Mouse (Mus musculus): Measurements from ENCODE around the gene Depdc5.
"Not testable (repeated sequence)": the region's sequence is repeated elsewhere in the genome, so short reads cannot be mapped to it uniquely, and the experiment has no call there.

Gene Depdc5

DNA sequence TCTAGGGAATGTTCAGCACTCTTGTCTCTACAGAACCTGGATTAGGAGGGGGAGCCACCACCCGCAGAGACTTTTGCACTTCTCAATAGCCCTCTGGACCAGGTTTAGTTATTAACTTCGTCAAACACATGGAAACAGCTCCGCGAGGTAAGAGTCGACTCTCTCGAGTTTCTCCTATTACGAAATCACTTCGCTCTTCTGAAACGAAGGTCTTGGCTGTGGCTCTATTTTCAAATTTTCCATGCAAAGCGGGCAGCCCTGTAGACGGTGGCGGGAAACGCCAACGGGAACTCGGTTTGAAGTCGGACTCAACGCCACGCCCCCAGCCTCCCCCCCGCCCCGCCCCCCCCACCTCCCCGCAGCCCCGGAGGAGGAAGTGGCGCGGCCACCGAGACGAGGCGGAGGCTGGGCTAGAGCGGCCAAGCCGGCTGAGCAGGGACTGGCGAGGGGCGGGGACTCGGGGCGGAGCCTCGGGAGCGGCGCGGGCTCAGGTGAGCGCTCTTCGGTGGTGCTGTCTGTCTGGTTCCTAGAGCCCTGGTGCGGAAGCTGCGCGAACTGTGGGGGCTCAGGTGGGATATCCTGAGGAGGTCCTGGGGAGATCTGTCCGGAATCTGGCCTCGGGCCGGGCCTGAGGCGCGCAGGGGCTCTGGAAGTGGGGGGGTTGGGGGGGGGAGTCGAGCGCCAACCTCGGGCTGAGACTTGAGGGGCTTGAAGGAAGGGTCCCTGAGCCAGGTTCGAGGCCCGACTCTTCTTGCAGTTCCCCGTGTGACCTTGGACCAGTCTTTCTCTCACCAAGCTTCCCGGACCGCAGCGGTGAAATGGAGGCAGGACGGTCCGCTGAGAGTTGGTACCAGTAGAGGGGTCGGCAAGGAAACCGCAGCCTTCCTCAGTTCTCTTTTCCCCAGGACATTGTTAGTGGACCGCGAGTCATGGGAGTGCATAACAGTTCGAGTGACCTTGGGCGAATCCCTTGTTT is at the start of gene Depdc5:
Depdc5 (plus strand) TSS at position 449 of the 976 bp plus-strand sequence.
- DNase-seq, result peak; percentile 93

GRCm38 (mm10) chr5:32815396-32815795 is 48.1 kb upstream of the Depdc5 start:
- no peak for DNase-seq

DNA sequence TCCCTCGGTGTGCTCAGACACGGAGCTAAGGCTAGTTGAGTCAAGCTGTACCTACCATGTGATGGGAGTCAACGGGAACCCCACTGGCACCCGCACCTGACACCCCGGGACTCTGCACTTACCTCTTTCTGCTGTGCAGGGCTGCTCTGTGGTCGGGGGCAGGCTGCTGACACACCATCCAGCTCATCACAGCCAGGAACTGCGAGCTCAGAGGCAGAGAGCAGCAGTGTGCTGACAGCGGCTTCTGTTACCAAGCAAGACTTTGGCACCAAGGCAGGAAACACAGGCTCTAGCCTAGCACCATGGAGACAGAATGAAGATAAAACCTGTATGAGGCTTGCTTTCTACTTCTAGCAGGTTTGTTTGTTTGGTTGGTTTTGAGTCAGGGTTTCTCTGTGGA is 43.0 kb upstream of the Depdc5 start:
- DNase-seq, result no peak

GRCm38 (mm10) chr5:32827009-32827408 is 36.5 kb upstream of the Depdc5 start, which contains the start of gene Gm20671:
TSS of gene Gm20671 (minus strand) at chr5:32827109.
- DNase-seq, result no peak

- not testable (repeated sequence) for DNase-seq
These were observed 34.7 kb upstream of the Depdc5 start for GRCm38 (mm10) chr5:32828766-32829165.

DNA sequence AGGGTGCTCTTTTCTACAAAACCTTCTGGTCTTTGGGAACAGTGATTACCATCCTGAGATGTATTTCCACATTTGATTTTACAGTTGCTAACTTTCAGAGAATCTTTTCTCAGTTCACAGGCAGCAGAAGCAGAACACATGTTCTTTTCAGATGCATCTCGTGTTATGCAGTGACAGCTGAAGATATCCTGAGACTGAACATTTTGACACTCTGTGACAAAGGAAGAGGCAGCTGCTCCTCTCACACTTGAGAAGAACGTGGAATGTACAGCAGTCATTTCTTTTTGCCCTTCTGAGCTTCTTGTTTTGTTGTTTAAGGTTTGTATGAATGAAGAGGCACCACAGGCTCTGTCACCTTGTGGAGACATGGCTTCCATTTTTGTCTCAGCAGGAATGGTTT is 33.4 kb upstream of the Depdc5 start:
- no peak for DNase-seq

DNA sequence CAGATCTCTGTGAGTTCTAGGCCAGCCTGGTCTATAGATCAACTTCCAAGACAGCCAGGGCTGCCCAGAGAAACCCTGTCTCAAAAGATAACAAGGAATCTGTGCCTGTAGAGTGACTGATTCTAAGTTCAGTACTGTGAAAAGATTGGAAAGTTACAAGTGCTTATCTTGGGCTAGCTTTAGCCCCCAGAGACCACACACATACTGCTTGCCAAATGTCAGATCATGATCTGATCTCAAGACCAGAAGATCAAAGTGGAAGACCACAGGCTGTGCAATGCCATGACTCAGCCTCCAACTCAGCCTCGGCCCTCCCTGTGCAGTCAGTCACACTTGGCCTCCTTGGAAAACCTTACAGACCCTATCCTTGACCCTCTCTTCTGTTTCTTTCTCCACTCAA is 29.0 kb upstream of the Depdc5 start:
- no peak for DNase-seq

GRCm38 (mm10) chr5:32836976-32837375 is 26.5 kb upstream of the Depdc5 start:
- DNase-seq, result no peak

DNA sequence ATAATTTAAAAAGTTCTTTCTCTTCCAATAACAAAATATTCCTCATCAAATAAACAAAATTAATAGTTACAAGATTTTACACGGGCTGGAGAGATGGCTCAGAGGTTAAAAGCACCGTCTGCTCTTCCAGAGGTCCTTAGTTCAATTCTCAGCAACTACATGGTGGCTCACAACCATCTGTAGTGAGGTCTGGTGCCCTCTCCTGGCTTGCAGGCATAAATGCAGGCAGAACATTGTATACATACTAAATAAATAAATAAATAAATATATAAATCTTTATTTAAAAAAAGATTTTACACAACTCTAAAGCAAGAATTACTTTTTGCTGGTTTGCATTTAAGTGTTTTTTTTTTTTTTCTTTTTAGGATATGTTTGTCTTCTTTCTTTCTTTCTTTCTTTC is 23.5 kb upstream of the Depdc5 start:
- DNase-seq, result no peak

- no peak for DNase-seq
These were observed 14.3 kb upstream of the Depdc5 start for GRCm38 (mm10) chr5:32849178-32849577.

DNA sequence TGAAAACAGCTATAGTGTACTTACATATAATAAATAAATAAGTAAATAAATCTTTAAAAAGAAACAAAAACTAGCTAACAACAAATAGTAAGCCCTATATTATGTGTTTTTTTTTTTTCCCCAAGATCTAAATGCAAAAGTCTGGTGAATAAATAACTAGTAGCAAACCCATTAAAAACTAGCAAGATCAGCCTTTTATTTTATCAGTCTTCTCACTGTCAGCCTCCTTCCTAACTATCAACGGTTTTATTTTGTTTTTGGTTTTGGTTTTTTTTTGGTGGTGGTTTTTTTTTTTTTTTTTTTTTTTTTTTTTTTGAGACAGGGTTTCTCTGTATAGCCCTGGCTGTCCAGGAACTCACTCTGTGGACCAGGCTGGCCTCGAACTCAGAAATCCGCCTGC is 13.9 kb upstream of the Depdc5 start:
- not testable (repeated sequence) for DNase-seq

DNA sequence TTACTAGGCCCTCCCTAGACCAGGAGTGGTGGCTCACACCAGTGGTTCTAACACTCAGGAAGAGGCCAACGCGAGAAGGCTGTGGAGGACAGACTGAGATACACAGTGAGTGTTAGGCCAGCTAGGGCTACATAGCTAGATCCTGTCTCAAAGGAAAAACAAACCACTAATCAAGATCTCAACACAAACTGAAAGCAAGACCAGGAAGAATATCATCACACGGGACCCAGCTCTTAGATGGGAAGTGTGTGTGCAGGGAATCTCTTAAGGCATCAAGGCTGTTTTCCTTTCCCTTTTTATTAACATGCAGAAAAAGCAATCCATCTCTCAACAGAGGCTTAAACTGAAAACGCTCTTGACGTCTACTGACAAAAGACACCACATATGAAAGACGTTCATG is 11.5 kb upstream of the Depdc5 start:
- no peak for DNase-seq

- DNase-seq, result peak; percentile 99
These were observed 9.6 kb upstream of the Depdc5 start, which contains the start of gene Prr14l for GRCm38 (mm10) chr5:32853731-32854507. TSS of gene Prr14l (minus strand) at chr5:32854256.

GRCm38 (mm10) chr5:32854818-32855217 is 8.7 kb upstream of the Depdc5 start:
- DNase-seq, result no peak

GRCm38 (mm10) chr5:32855274-32855673 is 8.2 kb upstream of the Depdc5 start:
- DNase-seq, result not testable (repeated sequence)

DNA sequence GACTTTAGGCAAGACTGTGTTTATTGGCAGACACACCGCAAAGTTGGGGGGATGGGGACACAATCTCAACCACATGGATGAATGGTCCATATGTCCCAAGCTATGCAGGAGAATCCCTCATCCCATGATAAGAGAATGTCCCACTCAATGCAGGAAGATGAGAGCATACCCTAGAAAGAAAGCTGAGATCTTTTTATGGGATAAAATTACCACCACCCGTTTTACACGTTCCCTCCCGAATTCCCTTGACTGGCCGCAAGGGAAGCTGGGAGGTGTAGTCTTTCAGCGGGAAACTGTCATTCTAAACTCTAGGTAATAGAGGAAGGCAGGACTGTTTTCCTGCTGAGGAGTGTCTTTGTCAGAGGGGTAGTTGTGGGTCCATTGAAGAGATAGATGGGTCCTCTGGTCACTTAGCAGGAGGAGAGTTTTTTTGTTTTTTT is 5.7 kb upstream of the Depdc5 start:
- peak; percentile 61 for DNase-seq

DNA sequence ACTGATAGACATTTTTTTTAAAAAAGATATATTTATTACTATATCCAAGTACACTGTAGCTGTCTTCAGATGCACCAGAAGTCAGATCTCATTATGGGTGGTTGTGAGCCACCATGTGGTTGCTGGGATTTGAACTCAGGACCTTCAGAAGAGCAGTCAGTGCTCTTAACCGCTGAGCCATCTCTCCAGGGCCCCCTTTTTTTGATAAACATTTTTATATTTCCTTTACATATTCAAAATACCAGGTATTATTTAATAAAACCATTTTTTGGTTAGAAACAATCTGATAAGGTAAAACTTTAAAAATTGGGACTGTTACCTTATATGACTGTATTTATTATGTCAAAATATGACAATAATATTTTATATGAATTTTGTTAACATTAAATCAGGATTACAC is 2.4 kb upstream of the Depdc5 start:
- no peak for DNase-seq

GRCm38 (mm10) chr5:32862469-32863132 is 900 bp upstream of the Depdc5 start:
- peak; percentile 19 for DNase-seq

GRCm38 (mm10) chr5:32869389-32870024 is 6.0 kb downstream of the Depdc5 start:
- DNase-seq, result no peak

DNA sequence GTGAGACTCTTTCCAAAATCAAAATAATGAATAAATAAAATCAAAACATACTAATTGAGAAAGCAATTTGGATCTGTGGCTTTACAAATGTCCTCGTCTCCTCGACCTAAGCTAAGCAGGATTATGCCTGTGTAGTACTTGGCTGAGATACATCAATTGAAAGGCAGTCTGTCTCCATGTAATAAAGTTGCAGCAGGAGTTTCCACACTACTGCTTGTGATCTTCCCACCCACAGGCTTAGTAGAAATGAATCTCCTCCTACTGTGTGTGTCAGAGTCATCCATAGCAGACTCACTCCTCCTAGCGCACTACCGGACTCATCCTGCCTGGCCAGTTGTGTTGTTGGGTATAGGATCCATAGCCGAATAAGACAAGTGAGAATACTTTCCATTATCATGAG is 8.8 kb downstream of the Depdc5 start:
- DNase-seq, result no peak

- DNase-seq, result no peak
These were observed 23.2 kb downstream of the Depdc5 start for GRCm38 (mm10) chr5:32886739-32887138.

GRCm38 (mm10) chr5:32907496-32907895 is 44.0 kb downstream of the Depdc5 start:
- DNase-seq, result no peak

Data from kidney, adult 18-20 months (tissue).